Mouse (Mus musculus) olfactory bulb, adult 2 months (tissue): ENCODE measurements around the gene Ankrd22. TPM values are rescaled to one million over a fixed set of nuclear protein-coding genes. Genes with fewer than 3 reads are reported as not detected.
"Not testable (repeated sequence)": the region's sequence is repeated elsewhere in the genome, so short reads cannot be mapped to it uniquely, and the experiment has no call there.

Source experiments
- H3K27ac ChIP-seq: fragments of 200-500 bp; 2 replicates; pipeline ENCODE4 v1.5.1; 2012; ENCODE audit warnings: low read depth, low read length; ENCODE audit not compliant: insufficient read depth
- H3K4me1 ChIP-seq: fragments of 200-500 bp; 2 replicates; pipeline ENCODE4 v1.6.1; 2012; ENCODE audit warnings: low read length; ENCODE audit not compliant: control insufficient read depth, insufficient read depth
- H3K4me3 ChIP-seq: fragments of 200-500 bp; 2 replicates; pipeline ENCODE4 v1.5.1; 2012; ENCODE audit warnings: mild to moderate bottlenecking, low read depth, low read length, moderate library complexity; ENCODE audit not compliant: insufficient read depth
- CTCF ChIP-seq: fragments of 200-500 bp; IDR thresholded peaks from 2 replicates; pipeline ENCODE4 v1.5.1; 2012; ENCODE audit warnings: low read depth, mild to moderate bottlenecking, low read length, moderate library complexity; ENCODE audit not compliant: insufficient read depth
- POLR2A ChIP-seq: fragments of 200-500 bp; IDR thresholded peaks from 2 replicates; pipeline ENCODE4 v1.6.1; 2012; ENCODE audit warnings: mild to moderate bottlenecking, low read depth, low read length, moderate library complexity; ENCODE audit not compliant: insufficient read depth
- WGBS: fragments of 180-500 bp; shearing (Covaris S2); methylation state at CpG from one replicate; pipeline ENCODE4 v1.1.7; 2018; 5-methylcytosine and 5-hydroxymethylcytosine counted together
- polyA plus RNA-seq: library from polyadenylated mRNA; stranded (reverse); fragments of >200 nt; gene quantifications from 2 replicates; pipeline ENCODE4 v1.2.4, GENCODE M21; 2012; ENCODE audit warnings: low replicate concordance; ENCODE audit not compliant: missing spikeins, insufficient read depth, insufficient read length

Ankrd22 gene
- polyA plus RNA-seq, result not detected in 2 replicates

DNA sequence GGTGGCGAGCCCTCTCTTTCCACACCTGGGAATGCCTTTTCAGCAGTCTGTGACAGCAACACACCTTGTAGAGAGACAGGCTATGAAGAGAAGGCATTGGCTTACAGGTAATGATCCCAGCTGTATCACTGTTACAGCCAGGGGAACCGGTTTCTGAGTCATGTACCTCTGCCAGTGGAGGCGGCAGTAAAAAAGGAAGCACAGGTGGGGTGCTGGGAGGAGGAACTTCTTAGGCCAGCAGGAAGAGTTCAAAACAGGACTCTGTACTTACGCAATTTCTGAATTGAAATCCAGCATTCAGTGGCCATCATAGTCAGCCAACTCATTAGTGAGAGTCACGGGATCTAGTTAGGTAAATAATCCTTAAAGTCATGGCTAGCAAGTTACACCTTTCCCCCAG lies at the start of gene Ankrd22:
TSS of gene Ankrd22 (minus strand) at position 163 of the 400 bp plus-strand sequence.
- WGBS, result 88% methylated on average over 5 of the region's 5 CpGs
- Histone ChIP-seq H3K4me3 (no peak within 1 kb of the TSS), H3K4me1 (no peaks in the 10 kb centered on the region), H3K27ac (no peak within 1 kb of the TSS)
- TF ChIP-seq POLR2A (no peak), CTCF (no peak)

DNA sequence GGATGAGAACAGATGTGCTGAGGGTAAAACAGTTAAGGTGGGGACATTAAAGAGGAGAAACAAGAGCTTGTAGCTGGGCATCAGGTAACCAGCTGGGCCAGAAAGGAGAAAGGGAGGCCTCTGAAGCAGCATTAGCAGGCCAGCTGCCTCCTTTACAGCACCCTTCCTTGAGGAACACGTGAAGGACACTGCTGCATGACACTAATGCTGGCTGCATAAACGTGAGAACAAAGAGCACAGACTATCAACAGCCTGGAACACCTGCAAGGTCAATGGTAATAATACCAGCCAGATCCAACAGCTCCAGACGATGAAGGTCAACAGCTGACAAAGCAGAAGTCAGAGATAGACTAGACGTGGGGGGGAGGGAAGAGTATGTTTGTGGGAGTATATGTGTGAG lies 48.3 kb upstream of the Ankrd22 start:
- no peak overlapping the region for H3K4me3 ChIP-seq
- H3K27ac ChIP-seq, result no peak overlapping the region
- 61% methylated on average over 4 of the region's 4 CpGs for WGBS
- TF ChIP-seq POLR2A, result no peak
- no peak for TF ChIP-seq CTCF
- peaks cover 3% of the 10 kb centered on the region; the same call in 1 of the 2 replicates for H3K4me1 ChIP-seq

DNA sequence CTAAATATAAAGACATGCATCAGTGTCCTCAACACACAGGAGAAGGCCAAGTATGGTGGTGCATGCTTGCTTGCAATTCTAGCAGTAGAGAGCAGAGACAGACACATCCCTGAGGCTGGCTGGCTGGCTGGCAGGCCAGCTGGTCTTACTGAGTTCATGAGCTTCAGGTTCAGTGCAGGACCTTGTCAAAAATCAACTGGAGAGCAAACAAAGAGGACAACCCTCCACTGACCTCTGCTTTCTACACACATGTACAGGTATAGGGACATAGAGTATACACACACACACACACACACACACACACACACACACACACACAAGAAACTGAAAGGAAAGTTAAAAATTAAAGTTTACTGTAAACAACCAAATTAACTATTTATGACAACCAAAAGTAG lies 47.4 kb upstream of the Ankrd22 start:
- Histone ChIP-seq H3K27ac (no peak overlapping the region), H3K4me3 (no peak overlapping the region), H3K4me1 (peaks cover 3% of the 10 kb centered on the region; the same call in 1 of the 2 replicates)
- TF ChIP-seq POLR2A (no peak), CTCF (no peak)

DNA sequence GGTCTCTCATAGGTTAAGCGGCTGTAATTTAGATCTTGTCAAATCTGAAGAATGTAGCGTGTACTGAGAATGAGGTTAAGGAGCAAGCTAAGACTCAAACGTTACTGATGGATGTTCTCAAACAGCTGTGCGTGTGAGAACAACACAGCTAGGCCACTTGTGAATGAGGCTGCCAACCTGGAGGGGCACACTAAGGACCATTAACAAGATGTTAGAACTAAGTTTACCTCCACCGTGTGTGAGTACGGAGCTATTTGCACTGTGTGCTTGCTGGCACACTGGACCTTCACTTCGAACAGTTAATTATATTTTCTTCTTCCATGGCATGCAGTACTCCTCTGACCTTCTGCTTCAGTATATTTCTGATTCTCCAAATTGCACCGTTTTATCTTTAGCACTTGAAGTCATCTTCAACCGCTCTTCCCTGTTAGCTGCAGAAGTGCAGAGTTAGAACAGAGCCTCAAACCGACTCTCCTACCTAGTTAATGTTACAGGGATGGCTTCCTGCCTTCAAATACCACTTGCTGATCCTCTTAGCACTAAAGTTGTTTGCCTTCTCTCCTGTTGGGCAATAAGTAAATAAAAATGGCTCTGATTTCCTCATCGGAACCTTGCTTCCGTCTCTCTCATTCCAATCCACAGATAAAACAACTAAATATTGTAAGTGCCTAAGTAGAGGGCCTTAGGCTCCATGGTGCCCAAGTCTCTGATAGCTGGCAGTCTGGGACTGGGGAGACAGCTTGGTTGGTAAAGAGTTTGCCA lies 46.8 kb upstream of the Ankrd22 start:
- 84% methylated on average over 12 of the region's 12 CpGs for WGBS
- Histone ChIP-seq H3K4me1 (peaks cover 3% of the 10 kb centered on the region; the same call in 1 of the 2 replicates), H3K4me3 (no peak overlapping the region), H3K27ac (no peak overlapping the region)
- TF ChIP-seq POLR2A, result no peak
- no peak for TF ChIP-seq CTCF

DNA sequence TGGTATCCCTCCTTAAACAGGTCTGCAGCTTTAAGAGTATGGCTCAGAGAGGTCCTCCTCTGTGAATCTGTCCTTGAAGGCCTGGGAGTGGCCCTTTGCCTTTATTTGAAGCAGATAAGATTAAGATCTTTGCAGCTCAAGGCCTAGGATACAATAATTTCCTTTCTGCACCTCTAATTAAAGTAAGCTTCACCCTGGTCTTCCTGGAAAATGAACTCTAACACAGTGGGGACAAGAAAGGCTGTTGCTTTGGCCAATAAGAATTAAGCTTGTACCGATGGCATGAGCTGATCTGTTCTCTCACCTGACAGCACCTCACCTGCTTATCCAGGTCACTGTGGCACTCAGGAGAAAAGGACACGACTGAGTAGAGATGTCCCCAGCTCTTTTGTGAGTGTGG lies 45.0 kb upstream of the Ankrd22 start:
- H3K4me3 ChIP-seq, result no peak overlapping the region
- H3K4me1 ChIP-seq, result peaks cover 3% of the 10 kb centered on the region; the same call in 1 of the 2 replicates
- 52% methylated on average over 2 of the region's 2 CpGs for WGBS
- H3K27ac ChIP-seq, result no peak overlapping the region
- TF ChIP-seq POLR2A (no peak), CTCF (no peak)

DNA sequence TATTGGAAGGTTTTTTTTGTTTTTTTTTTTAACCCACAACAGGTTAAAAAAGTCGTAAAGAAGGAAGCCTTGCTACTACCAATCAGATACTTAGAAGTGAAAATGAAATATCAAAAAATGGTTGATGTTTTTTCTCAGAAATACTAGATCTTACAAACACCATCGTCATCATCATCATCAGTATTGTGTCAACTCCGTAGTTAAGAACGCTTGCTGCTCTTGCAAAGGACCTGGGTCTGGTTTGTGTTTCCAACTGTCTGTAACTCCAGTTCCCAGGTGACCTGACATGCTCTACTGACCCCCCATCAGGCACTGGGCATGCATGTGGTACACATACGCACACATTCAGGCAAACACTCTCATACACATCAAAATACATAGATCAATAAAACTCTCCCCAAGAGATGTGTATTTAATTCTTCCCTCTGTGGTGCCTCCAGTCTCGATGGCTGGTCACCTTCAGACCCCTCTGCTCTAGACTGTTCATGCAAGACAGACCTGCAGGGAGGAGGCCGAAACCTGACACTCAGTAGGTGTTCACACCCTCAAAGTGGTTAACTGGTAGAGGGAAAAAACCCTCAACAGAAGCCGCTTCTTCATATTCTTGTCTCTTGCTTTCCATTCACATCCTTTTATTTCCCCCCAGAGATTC lies 44.2 kb upstream of the Ankrd22 start:
- no peak for TF ChIP-seq CTCF
- TF ChIP-seq POLR2A, result no peak
- peaks cover 3% of the 10 kb centered on the region; the same call in 1 of the 2 replicates for H3K4me1 ChIP-seq
- WGBS, result 92% methylated on average over 8 of the region's 8 CpGs
- no peak overlapping the region for H3K4me3 ChIP-seq
- no peak overlapping the region for H3K27ac ChIP-seq

DNA sequence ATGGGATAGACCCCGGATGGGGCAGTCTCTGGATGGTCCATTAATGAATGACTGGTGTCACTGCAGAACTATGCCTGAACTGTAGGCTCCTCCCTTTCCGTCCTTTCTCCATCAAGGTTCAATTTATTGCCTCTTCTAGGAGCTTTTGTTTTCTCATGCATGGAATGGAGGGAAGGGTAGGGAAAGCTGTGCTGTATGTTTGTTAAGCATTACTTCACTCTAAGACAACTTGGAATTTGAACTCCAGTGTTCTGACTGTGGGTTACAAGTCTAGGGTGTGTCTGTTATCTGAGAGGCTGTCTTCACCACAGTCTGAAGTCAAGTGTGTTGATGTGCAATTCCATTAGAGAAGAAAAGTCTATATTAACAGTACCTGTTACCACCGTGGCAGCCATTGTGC lies 43.2 kb upstream of the Ankrd22 start:
- Histone ChIP-seq H3K4me3 (no peak overlapping the region), H3K4me1 (peaks cover under 1% of the 10 kb centered on the region; the same call in 1 of the 2 replicates), H3K27ac (no peak overlapping the region)
- WGBS, result 83% methylated on average over 3 of the region's 3 CpGs
- no peak for TF ChIP-seq CTCF
- no peak for TF ChIP-seq POLR2A

DNA sequence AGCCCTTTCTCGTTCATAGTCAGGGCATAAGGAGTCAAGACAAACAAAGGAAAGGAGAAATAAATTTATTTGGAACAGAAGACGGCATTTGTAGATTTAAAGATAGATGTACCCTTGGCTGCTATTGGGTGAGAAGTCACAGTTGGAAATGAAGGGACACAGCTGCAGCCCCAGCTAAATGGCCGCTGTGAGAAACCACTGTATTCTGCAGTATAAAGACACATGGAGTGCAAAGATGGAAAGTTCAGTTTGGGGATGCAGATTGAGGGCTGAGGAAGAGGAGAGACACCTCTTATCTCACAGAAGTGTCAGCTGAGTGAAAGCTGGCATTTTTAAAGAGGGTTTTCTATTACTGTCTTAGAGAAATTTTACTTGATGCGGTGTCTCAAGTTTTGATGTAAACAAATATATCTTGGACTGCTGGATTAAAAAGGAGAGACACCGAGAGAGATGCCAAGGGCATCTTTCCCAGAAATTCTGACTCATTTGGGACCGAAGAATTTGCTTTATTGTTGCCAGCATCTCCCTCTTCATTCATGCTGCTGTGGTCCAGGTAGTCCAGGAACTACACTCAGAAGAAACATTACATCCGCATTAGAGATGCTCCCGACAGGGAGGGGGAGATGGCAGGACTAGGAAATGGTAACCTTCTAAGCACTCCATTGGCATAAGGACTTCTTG lies 41.0 kb upstream of the Ankrd22 start:
- no peak overlapping the region for H3K27ac ChIP-seq
- no peak for TF ChIP-seq POLR2A
- no peak for TF ChIP-seq CTCF
- WGBS, result 78% methylated on average over 8 of the region's 8 CpGs
- H3K4me3 ChIP-seq, result no peak overlapping the region
- H3K4me1 ChIP-seq, result no peaks in the 10 kb centered on the region

DNA sequence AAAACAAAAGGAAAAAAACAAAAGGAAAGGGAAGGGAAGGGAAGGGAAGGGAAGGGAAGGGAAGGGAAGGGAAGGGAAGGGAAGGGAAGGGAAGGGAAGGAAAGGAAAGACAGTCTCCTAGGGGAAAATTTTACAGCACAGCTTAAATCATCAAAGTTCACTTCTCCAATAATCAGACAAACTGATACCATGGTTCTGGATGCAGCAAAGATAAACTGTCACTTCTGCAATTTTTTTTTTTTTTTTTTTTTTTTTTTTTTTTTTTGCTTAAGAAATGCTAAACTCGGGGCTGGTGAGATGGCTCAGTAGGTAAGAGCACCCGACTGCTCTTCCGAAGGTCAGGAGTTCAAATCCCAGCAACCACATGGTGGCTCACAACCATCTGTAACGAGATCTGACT lies 40.3 kb upstream of the Ankrd22 start:
- not testable (repeated sequence) for H3K4me1 ChIP-seq, H3K27ac ChIP-seq, H3K4me3 ChIP-seq
- 82% methylated on average over 4 of the region's 4 CpGs for WGBS
